Mouse (Mus musculus) hindbrain, postnatal 0 days (tissue): ENCODE data around the gene Esrra. TPM values are rescaled to one million over a fixed set of nuclear protein-coding genes. Genes with fewer than 3 reads are reported as not detected.

ENCODE experiments used
- ATAC-seq: fragments of 200-750 bp; cut with Nextera tagmentation; 2 replicates; pipeline ENCODE4 v1.8.0; 2017; ENCODE audit warnings: mild to moderate bottlenecking, moderate TSS enrichment, moderate library complexity
- DNase-seq: peaks from one replicate; pipeline ENCODE4 v3.0.0-alpha.2; 2015; ENCODE audit warnings: low spot score
- H3K27ac ChIP-seq: fragments of 300-500 bp; sonication (generic); 2 replicates; pipeline ENCODE4 v1.5.1; 2014; ENCODE audit warnings: mild to moderate bottlenecking
- H3K27me3 ChIP-seq: fragments of 300-500 bp; sonication (generic); 2 replicates; pipeline ENCODE4 v1.6.1; 2014; ENCODE audit warnings: low read length, mixed read lengths; ENCODE audit not compliant: insufficient read depth
- H3K36me3 ChIP-seq: fragments of 300-500 bp; sonication (generic); 2 replicates; pipeline ENCODE4 v1.6.1; 2014; ENCODE audit warnings: low read length, mixed read lengths; ENCODE audit not compliant: insufficient read depth
- H3K4me1 ChIP-seq: fragments of 300-500 bp; sonication (generic); 2 replicates; pipeline ENCODE4 v1.6.1; 2014; ENCODE audit warnings: antibody characterized with exemption, low read length, mixed read lengths; ENCODE audit not compliant: insufficient read depth
- H3K4me2 ChIP-seq: fragments of 300-500 bp; sonication (generic); 2 replicates; pipeline ENCODE4 v1.6.1; 2014; ENCODE audit warnings: low read depth, mild to moderate bottlenecking, low read length, moderate library complexity, mixed read lengths
- H3K4me3 ChIP-seq: fragments of 300-500 bp; sonication (generic); 2 replicates; pipeline ENCODE4 v1.5.1; 2014; ENCODE audit warnings: low read length
- H3K9ac ChIP-seq: fragments of 300-500 bp; sonication (generic); replicated peaks from 2 replicates; pipeline ENCODE4 v1.6.1; 2014; ENCODE audit warnings: mild to moderate bottlenecking, low read length, moderate library complexity, mixed read lengths
- H3K9me3 ChIP-seq: fragments of 300-500 bp; sonication (generic); 2 replicates; pipeline ENCODE4 v1.6.1; 2016; ENCODE audit warnings: low read length, mixed read lengths
- CTCF ChIP-seq: IDR thresholded peaks from 2 replicates; pipeline ENCODE4 v1.5.1; 2016; ENCODE audit warnings: antibody characterized with exemption, control low read depth, low read depth
- WGBS: fragments of 180-500 bp; shearing (Covaris S2); extraction: QIAGEN DNeasy Blood & Tissue Kit; methylation state at CpG from one replicate; pipeline ENCODE4 v1.1.7; 2014; 5-methylcytosine and 5-hydroxymethylcytosine counted together
- polyA plus RNA-seq: library from polyadenylated mRNA; unstranded; fragments of >200 nt; fragmentation: Nextera tagmentation; extraction: Ambion mirVana; gene quantifications from 2 replicates; pipeline ENCODE4 v1.2.1, GENCODE M21; 2015
- total RNA-seq: library from RNA; depleted of rRNA; stranded (reverse); fragments of >200 nt; gene quantifications from 2 replicates; pipeline ENCODE4 v1.2.3, GENCODE M21; 2014

Esrra gene
- total and polyA plus RNA-seq, 2 experiments from 2014 or later, result 12.3 to 61.6 TPM

DNA sequence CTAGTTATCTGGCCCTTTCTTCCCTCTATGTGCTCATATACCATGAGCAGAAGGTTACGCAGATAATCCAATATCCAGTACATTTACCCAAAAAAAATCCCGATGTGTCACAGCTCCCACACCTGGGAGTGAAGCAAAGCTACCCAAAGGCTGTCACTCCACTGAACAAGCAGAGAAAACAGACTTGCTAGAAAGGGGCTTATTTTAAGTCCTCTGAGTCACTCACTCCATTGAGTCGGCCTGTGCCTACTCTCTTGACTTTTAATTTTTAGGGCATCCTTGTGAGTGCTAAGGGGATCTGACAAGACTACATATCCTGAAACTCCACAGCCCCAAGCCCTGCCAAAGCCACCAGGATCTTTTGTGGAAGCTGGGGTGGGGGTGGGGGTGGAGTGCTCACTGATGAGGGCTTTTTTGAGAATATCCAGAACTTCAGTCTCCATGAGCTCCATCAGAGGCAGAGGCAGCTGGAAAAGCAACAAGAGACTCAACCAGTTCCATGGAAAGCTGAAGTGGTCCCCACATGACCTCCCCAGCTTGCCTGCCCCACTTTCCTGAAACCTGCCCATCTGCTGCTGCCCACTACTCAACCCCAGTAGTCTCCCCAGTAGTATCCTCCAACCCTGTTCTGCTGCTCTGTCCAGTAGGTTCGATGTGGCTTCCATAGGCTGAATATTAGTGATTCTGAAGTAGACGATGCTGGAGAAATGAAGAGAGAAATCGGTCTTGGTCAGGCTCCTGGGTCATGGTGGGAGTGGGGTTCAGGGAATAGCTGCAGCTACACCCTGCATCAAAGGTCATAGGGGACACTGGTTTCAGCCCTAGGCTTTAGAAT, 1.5 kb upstream of the Esrra start:
- ATAC-seq (no peak), DNase-seq (no peak)
- H3K9ac ChIP-seq, result no peak overlapping the region
- H3K4me3 ChIP-seq, result peak overlapping the region; percentile 84
- H3K4me1 ChIP-seq, result peaks cover 20% of the 10 kb centered on the region; the same call in 1 of the 2 replicates
- WGBS, result 64% methylated on average over 6 of the region's 6 CpGs
- H3K27me3 ChIP-seq, result peaks cover 40% of the 10 kb centered on the region
- peak overlapping the region; percentile 96 for H3K4me2 ChIP-seq
- TF ChIP-seq CTCF, result no peak
- 0 out of 2 replicates have a peak overlapping the region, but pooled peaks have one; percentile 62 for H3K27ac ChIP-seq
- no peaks in the 10 kb centered on the region for H3K9me3 ChIP-seq
- H3K36me3 ChIP-seq, result no peaks in the 10 kb centered on the region

DNA sequence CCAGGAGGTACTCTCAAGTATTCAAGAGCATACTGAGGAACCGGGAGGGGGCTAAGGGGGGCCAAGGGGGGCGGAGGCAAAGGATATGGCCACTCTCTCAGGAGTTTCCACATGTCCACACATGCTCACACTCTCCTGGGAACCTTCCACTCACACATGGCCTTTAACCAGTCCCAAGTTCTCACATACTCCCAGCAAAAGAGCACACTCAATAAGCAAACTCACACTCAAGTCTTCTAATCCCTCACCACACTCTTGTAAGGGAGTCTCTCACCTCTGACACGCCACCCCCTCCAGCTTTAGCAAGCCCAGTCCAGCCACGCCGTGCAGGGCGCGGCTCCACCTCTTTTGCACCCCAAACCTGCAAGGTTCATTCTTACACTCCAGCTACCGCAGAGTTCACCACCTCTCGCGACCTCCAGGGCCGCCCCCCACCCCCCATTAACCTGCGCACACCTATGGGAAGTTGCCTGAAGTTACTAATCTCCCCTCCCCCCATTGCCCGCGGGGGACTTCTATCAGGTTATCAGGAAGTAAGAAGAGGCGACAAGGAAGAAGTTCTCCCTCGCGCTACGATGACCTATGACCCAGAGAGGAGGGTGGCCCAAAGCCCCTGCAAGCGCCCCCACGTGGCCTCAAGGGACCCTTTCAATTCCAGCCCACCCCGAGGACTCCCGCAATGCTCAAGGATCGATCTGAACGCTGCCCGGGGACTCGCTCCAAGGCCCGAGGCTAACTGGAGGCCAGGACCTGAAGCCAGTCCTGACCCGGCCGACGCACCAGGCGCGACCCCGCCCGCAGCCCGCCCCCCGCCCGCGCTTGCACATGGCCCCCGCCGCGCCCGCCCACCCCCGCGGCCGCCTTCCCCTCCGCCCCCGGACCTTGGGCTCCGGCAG, 624 bp downstream of the Esrra start:
- TF ChIP-seq CTCF, result peak; percentile 26; the same call in 1 of the 2 replicates
- Histone ChIP-seq H3K9ac (peak overlapping the region; percentile 90), H3K27ac (peak overlapping the region; percentile 86), H3K4me3 (peak overlapping the region; percentile 84), H3K9me3 (no peaks in the 10 kb centered on the region), H3K4me2 (peak overlapping the region; percentile 96), H3K27me3 (peaks cover 23% of the 10 kb centered on the region), H3K36me3 (no peaks in the 10 kb centered on the region), H3K4me1 (peaks cover 20% of the 10 kb centered on the region; the same call in 1 of the 2 replicates)
- WGBS, result 2% methylated on average over 26 of the region's 48 CpGs
- DNase-seq, result peak; percentile 50
- no peak for ATAC-seq

- Histone ChIP-seq H3K9me3 (no peaks in the 10 kb centered on the region), H3K4me1 (peaks cover 20% of the 10 kb centered on the region; the same call in 1 of the 2 replicates), H3K4me3 (peak overlapping the region; percentile 84), H3K9ac (peak overlapping the region; percentile 90), H3K36me3 (no peaks in the 10 kb centered on the region), H3K27me3 (peaks cover 15% of the 10 kb centered on the region), H3K4me2 (peak overlapping the region; percentile 96), H3K27ac (peak overlapping the region; percentile 86; the same call in 1 of the 2 replicates)
- TF ChIP-seq CTCF, result no peak
- 39% methylated on average over 8 of the region's 8 CpGs for WGBS
- ATAC-seq (no peak), DNase-seq (peak; percentile 55)
These were observed 1.5 kb downstream of the Esrra start for GRCm38 (mm10) chr19:6919876-6920740.

- no peaks in the 10 kb centered on the region for H3K36me3 ChIP-seq
- no peaks in the 10 kb centered on the region for H3K9me3 ChIP-seq
- DNase-seq, result no peak
- no peak overlapping the region for H3K27ac ChIP-seq
- H3K4me1 ChIP-seq, result peaks cover 15% of the 10 kb centered on the region; the same call in 1 of the 2 replicates
- no peak overlapping the region for H3K4me3 ChIP-seq
- no peak overlapping the region for H3K4me2 ChIP-seq
- no peak for TF ChIP-seq CTCF
- no peak for ATAC-seq
- 0 out of 2 replicates have a peak overlapping the region, but pooled peaks have one; percentile 9 for H3K9ac ChIP-seq
- peaks cover 8% of the 10 kb centered on the region; the same call in 1 of the 2 replicates for H3K27me3 ChIP-seq
These were observed 2.2 kb downstream of the Esrra start for GRCm38 (mm10) chr19:6919431-6919830.

DNA sequence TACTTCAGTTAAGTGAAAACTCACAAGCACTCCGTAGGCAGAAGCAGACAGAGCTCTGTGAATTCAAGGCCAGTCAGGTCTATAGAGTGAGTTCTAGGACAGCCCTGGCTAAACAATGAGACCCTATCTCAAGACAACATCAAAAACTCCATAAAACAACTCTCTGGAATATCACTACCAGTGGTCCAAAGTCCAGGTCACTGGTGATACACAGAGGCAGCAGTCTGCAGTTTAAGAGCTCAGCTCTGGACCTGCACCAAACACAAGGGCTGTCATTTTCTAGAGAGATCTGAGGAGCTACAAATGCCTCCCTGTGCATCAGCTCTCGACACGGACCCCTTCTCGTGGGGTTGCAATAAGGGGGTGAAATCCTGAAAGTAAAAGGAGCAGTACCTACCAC, 3.3 kb downstream of the Esrra start:
- WGBS, result 91% methylated on average over 4 of the region's 4 CpGs
- H3K9ac ChIP-seq, result no peak overlapping the region
- H3K4me3 ChIP-seq, result no peak overlapping the region
- no peaks in the 10 kb centered on the region for H3K9me3 ChIP-seq
- TF ChIP-seq CTCF, result no peak
- H3K27me3 ChIP-seq, result no peaks in the 10 kb centered on the region
- peaks cover 5% of the 10 kb centered on the region for H3K36me3 ChIP-seq
- no peak overlapping the region for H3K27ac ChIP-seq
- H3K4me1 ChIP-seq, result peaks cover 15% of the 10 kb centered on the region; the same call in 1 of the 2 replicates
- ATAC-seq (no peak), DNase-seq (no peak)
- H3K4me2 ChIP-seq, result no peak overlapping the region

GRCm38 (mm10) chr19:6916496-6916895, 5.1 kb downstream of the Esrra start:
- peaks cover 23% of the 10 kb centered on the region for H3K36me3 ChIP-seq
- no peak overlapping the region for H3K9ac ChIP-seq
- peaks cover 15% of the 10 kb centered on the region; the same call in 1 of the 2 replicates for H3K4me1 ChIP-seq
- H3K27me3 ChIP-seq, result no peaks in the 10 kb centered on the region
- H3K4me3 ChIP-seq, result no peak overlapping the region
- TF ChIP-seq CTCF, result no peak
- no peak overlapping the region for H3K27ac ChIP-seq
- no peak for DNase-seq
- 84% methylated on average over 4 of the region's 4 CpGs for WGBS
- no peak for ATAC-seq
- no peaks in the 10 kb centered on the region for H3K9me3 ChIP-seq
- no peak overlapping the region for H3K4me2 ChIP-seq
